Mouse (Mus musculus): Measurements from ENCODE around the gene Cldn10.
A peak's percentile ranks its signal among the peaks of the same experiment; 100 is the strongest.

The Cldn10 gene

DNA sequence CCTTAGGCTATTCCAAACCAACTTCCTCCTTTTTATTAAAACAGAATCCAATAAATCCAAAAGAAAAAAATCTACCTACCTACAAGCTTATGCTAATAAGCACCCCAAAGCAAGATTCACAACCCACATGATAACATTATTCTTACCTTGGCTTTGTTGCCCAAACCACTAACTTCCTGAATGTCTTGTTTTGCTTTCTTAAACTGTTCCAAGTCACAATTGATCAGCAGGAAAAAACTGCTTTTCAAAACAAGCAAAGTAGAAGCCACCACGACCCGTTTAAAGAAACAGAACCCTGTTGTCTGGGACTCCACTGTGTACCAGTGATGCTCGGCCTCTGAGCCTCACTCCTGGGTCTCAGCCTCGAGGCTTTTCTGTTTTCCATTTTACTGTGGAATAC, 77.2 kb downstream of the Cldn10 start:
- no peak for DNase-seq (ENCODE audit: low spot score)

DNA sequence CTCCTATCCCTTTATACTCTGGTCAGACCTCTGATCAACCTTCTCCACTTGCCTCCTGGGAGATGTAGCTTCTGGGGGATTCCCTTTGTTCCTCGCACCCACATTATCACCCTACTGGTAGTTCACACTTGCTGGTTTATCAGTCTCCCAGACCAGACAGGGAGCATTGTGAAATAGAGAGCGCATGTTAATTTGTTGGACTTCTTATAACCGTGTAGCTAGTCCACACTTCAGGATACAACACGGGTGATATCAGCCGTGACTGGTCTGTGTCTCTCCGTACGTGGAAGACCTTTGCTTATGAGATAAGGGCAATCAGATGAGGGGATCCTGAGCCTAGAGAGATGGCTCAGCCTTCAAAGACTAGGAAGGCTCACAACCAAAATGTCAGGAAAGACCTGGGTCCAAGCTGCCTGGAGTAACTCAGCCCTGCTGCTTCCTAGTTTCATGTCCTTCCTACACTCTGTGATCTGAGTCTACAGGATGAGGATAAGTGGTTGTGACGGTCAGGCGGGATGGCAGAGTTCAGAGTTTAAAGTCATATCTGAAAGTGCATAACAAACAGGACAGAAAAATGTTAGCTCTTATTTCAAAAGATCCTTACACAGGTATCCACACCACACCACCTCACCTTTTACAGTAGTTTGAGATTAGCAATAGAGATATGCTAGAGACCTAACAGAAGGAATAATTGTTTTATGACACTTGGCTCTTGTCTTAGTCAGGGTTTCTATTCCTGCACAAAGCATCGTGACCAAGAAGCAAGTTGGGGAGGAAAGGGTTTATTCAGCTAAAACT, 78.5 kb downstream of the Cldn10 start:
- no peak for DNase-seq (ENCODE audit: low spot score)

DNA sequence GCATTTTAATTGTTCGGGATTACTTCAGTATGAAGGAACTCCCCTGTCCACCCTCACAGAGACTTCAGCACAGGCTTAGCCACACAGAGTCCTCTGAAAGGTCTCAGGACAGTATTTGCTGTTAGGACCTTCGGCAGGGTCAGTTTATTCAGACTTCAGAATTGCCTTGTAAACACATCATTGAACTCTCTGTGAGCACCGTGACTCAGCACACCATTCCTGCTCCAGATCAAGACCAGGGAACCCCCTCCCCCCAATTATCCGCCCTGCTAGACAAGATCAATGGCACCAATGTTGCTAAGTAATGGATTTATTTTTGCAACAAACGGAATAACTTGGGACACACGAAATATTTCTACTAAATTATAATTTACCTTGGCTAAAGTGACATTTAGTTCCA, 79.7 kb downstream of the Cldn10 start:
- no peak for DNase-seq (ENCODE audit: low spot score)

DNA sequence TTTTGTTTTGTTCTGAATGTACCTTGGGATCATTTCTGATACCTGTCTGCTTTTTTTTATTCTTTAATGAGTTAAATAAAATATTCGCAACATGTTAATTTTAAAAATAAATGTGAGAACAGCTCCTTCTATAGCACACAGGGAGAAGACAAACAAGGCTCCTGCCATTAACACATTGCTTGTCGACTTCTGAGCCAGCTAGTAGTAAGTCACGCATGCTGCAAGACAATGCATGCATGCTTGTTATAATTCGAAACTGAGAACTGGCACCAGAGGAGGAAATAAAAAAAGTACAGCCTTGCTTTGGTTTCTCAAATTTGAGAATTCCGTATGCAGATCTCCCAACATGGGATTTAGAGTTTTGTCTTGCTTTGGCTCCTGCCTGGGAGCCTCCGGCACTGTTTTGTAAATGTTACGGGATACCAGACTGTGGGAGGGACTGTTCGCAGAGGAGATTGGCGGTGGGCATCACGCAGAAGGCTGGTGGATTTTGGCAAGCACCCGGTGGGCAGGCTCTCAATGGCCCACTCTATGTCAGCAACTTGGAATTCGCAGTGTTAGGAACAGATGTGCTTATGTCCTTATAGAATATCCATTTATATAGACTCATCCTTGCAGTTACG, 80.5 kb downstream of the Cldn10 start:
- no peak for DNase-seq (ENCODE audit: low spot score)

DNA sequence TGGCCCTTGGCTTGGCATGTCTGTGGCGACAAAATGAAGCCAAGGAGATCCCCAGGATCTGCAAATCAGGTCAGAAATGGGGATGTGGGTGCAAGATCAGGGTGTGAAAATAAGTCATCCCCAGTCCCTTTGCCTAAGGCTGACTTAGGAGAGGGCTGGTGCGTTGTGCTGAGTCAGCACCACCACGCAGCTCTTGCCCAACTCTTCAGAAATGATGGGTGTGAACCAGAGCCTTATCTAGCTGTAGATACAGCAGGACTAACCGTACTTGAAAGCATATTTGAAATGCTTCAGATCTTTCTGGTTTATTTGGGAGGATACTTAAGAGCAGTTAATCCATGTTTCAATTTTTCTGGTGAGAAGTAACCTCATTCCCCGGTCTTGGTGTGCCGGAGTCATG, 82.0 kb downstream of the Cldn10 start:
- no peak for DNase-seq (ENCODE audit: low spot score)

DNA sequence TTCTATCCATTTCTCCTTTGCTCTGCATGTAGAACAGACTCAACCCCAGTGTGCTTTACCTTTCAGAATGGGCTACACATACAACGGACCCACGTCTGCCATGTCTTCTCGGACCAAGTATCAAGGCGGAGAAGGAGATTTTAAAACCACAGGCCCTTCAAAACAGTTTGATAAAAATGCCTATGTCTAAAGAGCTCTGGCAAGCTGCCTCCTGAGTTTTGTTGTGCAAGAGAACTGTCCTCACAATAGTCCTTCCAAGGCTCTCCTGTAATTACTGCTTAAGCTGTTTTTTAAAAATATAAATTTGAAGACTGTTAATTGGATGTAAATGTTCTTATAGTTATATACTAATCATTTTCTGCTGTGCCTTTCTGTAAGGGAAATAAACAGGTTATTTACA, 86.4 kb downstream of the Cldn10 start:
- no peak for DNase-seq (ENCODE audit: low spot score)

DNA sequence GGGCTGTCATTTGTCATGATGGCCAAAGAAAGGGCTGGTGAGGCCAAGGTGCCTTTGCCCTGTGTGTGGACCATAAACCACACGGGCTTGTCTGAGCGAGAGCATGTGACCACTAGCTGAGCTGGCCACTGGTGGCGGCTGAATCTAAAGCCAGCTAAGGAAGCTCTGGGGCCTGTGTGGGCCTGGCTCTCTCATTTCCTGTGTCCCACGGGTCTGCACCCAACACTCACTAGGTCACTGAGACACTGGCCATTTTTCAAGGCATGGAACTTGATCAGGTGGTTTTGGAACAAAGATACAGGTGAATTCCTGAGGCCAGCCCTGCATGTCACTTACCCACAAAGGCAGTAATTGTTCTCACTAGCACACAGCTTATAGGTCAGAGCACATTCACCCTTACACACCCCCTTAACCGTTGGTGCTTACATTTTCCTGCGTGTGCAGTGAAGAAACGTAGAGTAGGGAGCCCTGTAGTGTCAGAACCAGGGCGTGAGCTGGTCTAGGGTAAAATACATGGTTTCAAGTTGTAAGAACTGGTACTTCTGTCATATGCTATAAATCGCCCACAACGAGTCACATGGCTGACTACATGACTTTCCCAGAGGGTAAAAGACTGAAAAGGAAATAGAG, 87.2 kb downstream of the Cldn10 start:
- DNase-seq (ENCODE audit: low spot score), result no peak

DNA sequence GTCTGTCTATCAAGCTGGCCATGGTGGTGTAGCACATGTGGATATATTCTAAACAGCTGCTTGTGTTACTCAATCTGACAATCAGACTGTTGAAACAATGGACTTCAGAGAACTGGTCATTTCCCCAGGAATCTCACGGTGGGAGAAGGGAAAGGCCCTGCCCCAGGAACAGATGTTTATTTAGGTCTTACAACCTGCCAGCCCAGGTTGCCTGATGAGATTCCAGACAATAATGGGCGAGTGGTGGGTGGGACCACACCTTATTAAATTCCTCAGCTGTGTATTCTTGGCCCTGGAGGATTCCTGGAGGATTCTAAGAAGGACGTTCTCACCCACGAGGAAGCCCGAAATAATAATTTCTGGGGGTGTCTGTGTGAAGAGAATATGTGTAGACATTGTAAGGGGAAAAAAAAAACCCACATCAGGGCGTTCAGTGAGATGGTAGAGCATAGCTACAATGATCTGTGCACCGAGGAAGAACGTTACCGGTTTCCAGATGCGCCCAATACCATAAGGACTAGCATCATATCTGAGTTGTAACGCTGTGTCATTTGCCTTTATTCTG, 90.7 kb downstream of the Cldn10 start:
- no peak for DNase-seq (ENCODE audit: low spot score)

DNA sequence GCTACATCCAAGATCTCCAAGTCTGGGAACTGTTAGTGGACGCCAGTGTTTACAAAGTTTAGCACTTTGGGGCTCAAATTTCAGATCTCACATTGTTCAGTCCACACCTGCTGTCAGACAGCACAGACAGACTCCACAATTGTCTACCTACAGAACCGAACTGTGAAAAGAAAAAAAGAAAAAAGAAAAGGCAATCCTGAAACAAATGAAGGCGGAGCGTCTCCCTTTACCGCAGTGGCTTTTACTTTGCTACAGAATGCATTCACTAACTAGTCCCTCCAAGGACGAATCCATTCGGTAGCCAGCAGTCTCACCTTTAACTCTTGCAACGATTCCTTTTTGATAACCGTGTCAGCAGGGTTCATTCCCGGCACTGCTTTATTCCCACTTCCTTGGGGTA, 93.0 kb downstream of the Cldn10 start:
- no peak for DNase-seq (ENCODE audit: low spot score)

DNA sequence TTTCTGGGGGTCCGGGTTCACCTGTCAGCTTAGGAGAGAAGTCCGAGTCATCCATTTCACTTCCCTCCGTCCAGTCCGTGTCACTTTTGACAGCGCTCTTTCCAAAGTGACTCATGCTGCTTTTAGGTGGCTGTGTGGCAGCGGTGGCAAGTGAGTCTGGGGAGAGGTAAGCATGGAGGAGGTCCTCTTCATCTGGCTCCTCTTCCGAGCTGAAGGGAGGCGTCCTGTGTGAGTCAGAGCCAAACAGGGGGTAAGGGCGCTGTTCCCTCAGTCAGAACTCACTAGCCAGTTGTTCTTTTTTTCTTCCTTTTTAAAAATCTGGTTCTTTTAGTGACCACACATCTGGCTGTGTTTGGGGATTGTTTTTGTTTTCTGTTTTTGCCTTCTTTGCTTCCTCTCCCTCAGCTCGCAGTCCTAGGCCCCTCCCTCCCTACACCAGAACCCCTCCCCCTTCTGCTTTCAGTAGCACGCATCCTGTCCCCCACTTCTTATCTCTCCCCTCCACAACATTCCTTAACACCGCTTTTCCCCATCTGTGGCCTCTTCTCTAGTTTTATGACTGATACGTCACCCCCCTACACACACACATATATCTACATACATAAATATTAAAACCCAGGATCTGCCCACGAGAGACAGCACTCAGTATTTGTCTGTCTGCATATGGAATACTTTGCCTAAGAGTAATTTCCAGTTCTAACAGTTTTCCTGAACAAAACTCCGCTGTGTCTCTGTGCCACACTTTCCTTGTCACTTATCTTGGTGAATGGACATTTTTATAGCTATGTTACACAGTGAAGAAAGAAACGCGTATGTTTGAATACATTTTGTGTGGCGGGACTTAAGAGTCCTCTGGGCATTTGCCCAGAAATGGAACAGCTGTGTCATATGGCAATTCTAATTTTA, 95.9 kb downstream of the Cldn10 start:
- DNase-seq (ENCODE audit: low spot score), result no peak

DNA sequence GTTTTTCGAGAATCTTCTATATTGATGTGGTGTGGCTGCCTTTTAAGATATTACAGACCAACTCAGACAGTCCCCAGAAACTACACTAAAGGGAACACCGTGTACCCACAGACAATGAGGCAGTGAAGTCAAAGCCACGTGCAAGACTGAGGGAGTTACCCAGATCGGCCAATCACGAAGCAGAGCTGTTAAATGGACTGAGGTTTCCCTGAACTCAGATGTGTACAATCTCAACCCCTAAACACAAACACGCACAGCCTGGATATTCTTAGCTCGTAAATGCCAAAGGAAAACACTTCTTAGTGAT, 96.5 kb downstream of the Cldn10 start:
- DNase-seq (ENCODE audit: low spot score), result no peak

DNA sequence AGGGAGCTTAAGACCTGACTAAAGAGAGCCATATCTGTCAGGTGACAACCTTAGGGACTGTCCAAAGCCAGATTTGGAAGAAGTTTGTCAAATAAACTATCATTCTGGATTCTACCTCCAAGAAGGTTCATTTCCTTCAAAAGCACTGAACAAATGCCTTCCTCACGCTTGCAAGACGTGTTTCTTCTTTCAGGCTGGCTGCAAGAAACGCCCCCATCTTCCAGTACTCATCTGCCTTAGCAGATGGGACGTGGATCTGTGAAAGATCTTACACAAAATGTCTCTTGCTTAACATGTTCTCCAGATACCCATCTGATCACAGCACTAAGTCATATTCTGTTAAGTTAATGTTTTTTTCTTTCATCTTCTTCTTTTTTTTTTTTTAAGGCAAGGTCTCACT, 102.4 kb downstream of the Cldn10 start:
- DNase-seq (ENCODE audit: low spot score), result no peak

DNA sequence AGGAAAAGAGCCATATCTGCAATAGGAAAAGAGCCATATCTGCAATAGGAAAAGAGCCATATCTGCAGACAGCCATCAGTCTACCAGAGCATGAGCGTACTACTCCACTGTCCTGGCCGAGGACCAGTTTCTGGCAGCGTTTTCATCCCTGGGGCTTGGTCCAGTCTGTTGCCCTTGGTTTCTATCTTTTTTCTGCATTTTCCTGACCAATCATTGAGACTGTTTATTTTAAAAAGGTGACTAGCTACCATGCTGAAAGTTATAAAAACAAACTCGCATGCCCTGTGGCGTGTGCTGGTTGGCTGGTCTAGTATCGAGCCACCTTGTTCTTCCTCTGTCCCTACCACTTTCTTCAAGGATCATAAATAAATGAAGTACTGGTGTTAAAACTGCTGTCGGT, 107.5 kb downstream of the Cldn10 start:
- no peak for DNase-seq (ENCODE audit: low spot score)

DNA sequence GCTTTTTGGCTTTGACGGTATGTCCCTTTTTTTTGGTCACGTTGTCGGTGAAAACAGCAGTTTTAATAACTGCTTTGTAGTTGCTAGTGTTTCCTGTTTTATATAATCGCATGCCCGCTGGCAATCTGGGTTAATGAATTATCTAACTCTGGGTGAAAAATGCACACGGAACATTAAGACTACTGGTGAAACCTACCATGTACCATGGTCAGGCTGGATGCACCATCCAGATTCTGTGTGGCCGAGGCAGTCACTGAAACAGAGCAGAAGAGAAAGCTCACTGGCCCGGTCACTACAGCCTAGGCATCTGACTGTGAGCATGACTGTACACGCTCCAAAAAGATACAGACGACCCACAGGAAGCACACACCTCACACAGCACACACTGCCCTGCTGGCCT, 107.9 kb downstream of the Cldn10 start:
- no peak for DNase-seq (ENCODE audit: low spot score)

DNA sequence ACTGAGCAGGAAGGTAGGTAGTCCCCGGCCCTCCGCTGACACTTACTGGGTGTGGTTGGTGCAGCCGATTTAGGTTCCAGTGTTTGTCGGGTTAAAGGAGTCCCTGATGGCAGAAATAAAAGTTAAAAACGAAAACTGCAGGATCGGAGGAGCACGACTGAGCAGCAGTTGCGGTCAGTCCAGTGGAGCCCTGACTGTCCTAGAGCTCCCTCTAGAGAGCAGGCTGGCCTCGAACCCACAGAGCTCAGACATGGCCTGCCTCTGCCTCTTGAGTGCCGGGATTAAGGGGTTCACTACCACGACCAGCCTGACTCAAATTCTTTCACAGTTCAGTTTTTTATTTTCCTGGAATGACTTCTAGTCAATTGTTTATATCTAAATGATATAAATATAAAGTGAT, 112.2 kb downstream of the Cldn10 start:
- DNase-seq (ENCODE audit: low spot score), result no peak

DNA sequence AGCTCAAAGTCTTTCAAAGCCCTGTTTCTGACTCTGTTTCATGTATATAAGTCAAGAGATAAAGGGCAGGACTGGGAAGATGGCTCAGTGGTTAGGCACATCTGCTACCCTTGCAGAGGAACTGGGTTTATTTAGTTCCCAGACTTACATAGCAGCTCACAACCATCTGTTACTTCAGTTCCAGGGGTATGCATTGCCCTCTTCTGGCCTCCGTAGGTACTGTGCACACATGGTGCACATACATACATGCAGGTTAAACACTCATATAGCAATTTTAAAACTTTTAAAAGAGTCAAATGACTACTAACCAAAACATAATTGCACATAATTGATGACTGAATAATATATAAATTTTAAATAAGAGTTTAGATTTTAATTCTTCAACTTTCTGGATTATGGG, 113.2 kb downstream of the Cldn10 start:
- no peak for DNase-seq (ENCODE audit: low spot score)

DNA sequence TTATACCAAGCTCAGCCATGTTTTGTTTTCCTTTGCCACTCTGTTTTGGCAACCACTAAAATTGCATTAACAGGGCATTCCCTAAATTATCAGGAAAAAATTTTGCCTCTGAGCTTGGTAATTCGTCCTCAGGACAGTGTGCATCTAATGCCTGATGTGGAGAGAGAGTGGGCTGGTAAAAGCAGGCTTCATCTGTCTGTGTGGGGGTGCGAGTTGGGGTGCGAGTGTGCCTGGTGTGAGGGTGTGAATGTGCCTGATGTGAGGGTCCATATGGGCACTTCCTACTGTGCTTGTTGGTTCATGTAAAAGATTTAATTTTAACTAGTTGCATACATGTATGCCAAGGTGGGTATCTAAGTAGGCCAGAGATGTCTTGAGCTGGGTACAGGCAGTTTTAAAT, 115.7 kb downstream of the Cldn10 start:
- no peak for DNase-seq (ENCODE audit: low spot score)

DNA sequence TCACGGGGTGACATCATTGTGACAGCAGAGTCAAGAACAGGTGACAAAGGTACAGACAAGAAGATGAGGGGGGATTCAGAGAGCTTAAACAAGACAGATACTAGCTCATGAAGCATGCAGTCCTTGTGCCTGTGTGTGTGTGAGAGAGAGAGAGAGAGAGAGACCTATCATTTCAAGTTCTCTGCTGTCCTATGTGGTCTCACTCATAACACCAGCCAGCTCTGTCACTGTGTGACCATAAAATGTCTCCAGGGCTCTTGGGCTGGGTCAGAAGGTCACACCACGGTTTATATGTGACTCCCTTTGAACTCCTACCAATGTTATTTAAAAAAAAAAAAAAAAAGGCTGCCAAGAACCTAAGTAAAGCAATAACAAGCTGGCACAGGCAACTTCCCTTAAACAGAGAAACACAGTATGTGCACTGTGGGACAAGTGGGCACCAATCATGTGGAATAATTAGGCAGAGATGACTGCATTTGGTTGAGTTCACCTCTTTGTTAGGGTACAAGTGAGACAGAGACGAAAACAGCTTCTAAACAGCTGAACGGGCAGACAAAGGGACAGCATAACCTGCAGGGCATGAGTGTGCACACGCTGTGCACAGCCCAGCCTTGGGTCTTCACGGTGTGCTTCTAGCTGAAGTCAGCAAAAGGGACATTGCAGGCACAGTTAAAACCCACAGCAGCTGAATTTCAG, 116.3 kb downstream of the Cldn10 start:
- DNase-seq (ENCODE audit: low spot score), result no peak

DNA sequence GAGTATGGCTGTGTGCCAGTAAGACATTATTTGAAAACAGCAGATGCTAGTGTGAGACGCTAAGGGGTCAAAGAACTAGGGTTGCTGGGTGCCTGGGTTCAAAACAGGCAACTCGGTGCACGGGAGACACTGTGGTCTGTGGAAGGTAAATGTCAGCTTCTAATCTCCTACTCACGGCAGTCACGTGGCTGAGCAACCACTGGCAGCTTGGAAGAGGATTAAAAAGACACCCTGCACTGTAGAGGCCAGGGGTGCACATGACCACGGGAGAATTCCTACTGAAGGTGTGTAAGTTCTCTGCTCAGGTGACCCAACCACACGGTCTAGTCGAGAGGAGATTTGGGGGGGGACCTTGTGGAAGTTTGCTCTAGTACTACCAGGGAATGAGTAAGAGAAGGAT, 119.9 kb downstream of the Cldn10 start:
- no peak for DNase-seq (ENCODE audit: low spot score)

DNA sequence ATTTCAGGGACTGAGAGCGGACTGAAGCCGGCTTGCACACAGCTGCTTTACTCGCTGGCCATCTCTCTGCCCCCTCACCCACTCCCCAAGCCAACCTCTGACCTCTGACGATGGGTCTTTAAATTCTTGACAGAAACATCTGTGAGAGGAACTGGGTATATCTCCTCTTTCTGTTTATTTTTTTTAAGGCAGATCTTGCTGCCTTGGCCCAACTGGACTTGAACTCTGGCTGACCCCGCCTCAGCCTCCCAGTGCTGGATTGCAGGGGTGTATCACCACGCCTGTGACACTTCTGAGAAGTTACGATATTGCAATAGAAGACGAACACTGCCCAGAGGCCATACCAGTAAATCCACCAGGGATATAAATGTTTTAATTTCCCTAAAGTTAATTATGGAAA, 122.2 kb downstream of the Cldn10 start:
- DNase-seq (ENCODE audit: low spot score), result no peak

DNA sequence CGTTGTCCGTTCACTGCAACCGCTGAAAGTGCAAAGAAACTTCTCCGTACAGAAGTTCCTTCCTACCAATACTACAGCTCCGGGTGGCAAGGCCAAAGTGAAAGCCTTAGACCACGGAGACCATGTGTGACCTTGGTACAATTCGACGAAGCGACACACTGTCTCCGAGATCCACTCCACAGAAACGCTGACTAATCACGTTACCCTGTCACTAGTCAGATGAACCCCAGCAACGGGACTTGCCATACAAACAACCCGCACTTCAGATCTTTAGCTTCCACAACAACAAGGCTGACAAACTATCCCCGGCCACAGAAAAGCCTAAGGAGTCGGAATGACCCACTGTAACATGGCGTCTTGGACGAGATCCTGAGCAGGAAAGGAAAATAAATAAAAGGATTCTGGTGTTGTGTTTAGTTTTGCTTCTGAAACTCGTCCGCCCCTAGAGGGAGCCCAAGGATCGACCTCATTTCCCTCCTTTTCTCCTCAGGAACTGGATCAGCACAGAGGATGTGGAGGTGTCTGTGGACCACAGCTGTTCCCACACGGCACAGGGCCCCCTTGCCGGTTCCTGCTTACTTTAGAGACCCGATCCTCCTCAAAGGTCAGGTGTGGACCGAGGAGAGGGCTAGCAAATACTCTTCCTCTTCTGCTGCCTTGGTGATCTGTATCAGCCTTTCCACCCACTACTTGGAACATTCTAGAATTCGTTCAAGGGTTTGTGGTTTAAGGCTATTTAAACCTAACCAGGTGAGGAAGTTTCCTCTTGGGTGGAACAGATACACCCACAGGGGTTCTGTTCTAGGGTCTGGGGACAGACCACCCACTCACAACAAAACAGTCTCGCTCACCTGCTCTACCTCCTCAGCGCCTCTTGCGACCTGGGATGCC, 122.9 kb downstream of the Cldn10 start:
- DNase-seq (ENCODE audit: low spot score), result peak; percentile 36

Measured in MN1 (cell line).